Mouse (Mus musculus): ENCODE results near the gene Fpr1. TPM values are rescaled to one million over a fixed set of nuclear protein-coding genes. Genes with fewer than 3 reads are reported as not detected.

The Fpr1 gene
- polyA plus RNA-seq, 1 experiment = not detected

- H3K4me1 ChIP-seq (ENCODE audit: control insufficient read depth) = no peaks in the 10 kb centered on the region
- H3K27me3 ChIP-seq (ENCODE audit: control insufficient read depth) = no peaks in the 10 kb centered on the region
- TF ChIP-seq GATA1 (IDR thresholded peaks at IDR 0.05; ENCODE audit: low read length) (no peak), TAL1 (IDR thresholded peaks at IDR 0.05; ENCODE audit: low read length) (no peak)
- no peak within 1 kb of the TSS for H3K4me3 ChIP-seq (replicated peaks)
- H3K36me3 ChIP-seq (ENCODE audit: control insufficient read depth) = no peaks in the 10 kb centered on the region
- H3K9me3 ChIP-seq (ENCODE audit: control insufficient read depth, low read length) = no peaks in the 10 kb centered on the region
Observed at GRCm38 (mm10) chr17:17887774-17888248, 4.1 kb upstream of the Fpr1 start, which contains the start of the genes Fpr2 and Fpr3. Gene Fpr2, plus strand, starts transcription at chr17:17887824. Gene Fpr3, plus strand, starts transcription at chr17:17887852.

- no peaks in the 10 kb centered on the region for H3K27me3 ChIP-seq (ENCODE audit: control insufficient read depth)
- no peaks in the 10 kb centered on the region for H3K36me3 ChIP-seq (ENCODE audit: control insufficient read depth)
- TF ChIP-seq TAL1 (IDR thresholded peaks at IDR 0.05; ENCODE audit: low read length) (no peak), GATA1 (IDR thresholded peaks at IDR 0.05; ENCODE audit: low read length) (no peak)
- H3K4me1 ChIP-seq (ENCODE audit: control insufficient read depth) = no peaks in the 10 kb centered on the region
- no peaks in the 10 kb centered on the region for H3K9me3 ChIP-seq (ENCODE audit: control insufficient read depth, low read length)
- H3K4me3 ChIP-seq (replicated peaks) = no peak overlapping the region
Observed at GRCm38 (mm10) chr17:17882672-17883071, 1.1 kb downstream of the Fpr1 start.

- no peaks in the 10 kb centered on the region for H3K27me3 ChIP-seq (ENCODE audit: control insufficient read depth)
Observed at GRCm38 (mm10) chr17:17879347-17879746, 4.4 kb downstream of the Fpr1 start.

GRCm38 (mm10) chr17:17871697-17872096 is 12.0 kb downstream of the Fpr1 start:
- TF ChIP-seq TAL1 (IDR thresholded peaks at IDR 0.05; ENCODE audit: low read length) (no peak), GATA1 (IDR thresholded peaks at IDR 0.05; ENCODE audit: low read length) (no peak)

More at GRCm38 (mm10) chr17:17879347-17879746, 4.4 kb downstream of the Fpr1 start:
- H3K4me1 ChIP-seq (ENCODE audit: control insufficient read depth) = no peaks in the 10 kb centered on the region
- no peak overlapping the region for H3K4me3 ChIP-seq (replicated peaks)
- H3K36me3 ChIP-seq (ENCODE audit: control insufficient read depth) = no peaks in the 10 kb centered on the region
- TF ChIP-seq GATA1 (IDR thresholded peaks at IDR 0.05; ENCODE audit: low read length) (no peak), TAL1 (IDR thresholded peaks at IDR 0.05; ENCODE audit: low read length) (no peak)
- no peaks in the 10 kb centered on the region for H3K9me3 ChIP-seq (ENCODE audit: control insufficient read depth, low read length)

GRCm38 (mm10) chr17:17870892-17871550 is 12.7 kb downstream of the Fpr1 start:
- no peak overlapping the region for H3K4me3 ChIP-seq (replicated peaks)
- no peaks in the 10 kb centered on the region for H3K27me3 ChIP-seq (ENCODE audit: control insufficient read depth)
- no peaks in the 10 kb centered on the region for H3K4me1 ChIP-seq (ENCODE audit: control insufficient read depth)
- no peaks in the 10 kb centered on the region for H3K9me3 ChIP-seq (ENCODE audit: control insufficient read depth, low read length)
- TF ChIP-seq GATA1 (IDR thresholded peaks at IDR 0.05; ENCODE audit: low read length) (no peak), TAL1 (IDR thresholded peaks at IDR 0.05; ENCODE audit: low read length) (no peak)
- H3K36me3 ChIP-seq (ENCODE audit: control insufficient read depth) = no peaks in the 10 kb centered on the region

More at GRCm38 (mm10) chr17:17871697-17872096, 12.0 kb downstream of the Fpr1 start:
- H3K4me3 ChIP-seq (replicated peaks) = no peak overlapping the region
- H3K4me1 ChIP-seq (ENCODE audit: control insufficient read depth) = no peaks in the 10 kb centered on the region
- no peaks in the 10 kb centered on the region for H3K27me3 ChIP-seq (ENCODE audit: control insufficient read depth)
- no peaks in the 10 kb centered on the region for H3K36me3 ChIP-seq (ENCODE audit: control insufficient read depth)
- no peaks in the 10 kb centered on the region for H3K9me3 ChIP-seq (ENCODE audit: control insufficient read depth, low read length)

- Histone ChIP-seq H3K27me3 (ENCODE audit: control insufficient read depth) (no peaks in the 10 kb centered on the region), H3K4me3 (replicated peaks) (no peak overlapping the region), H3K36me3 (ENCODE audit: control insufficient read depth) (no peaks in the 10 kb centered on the region), H3K9me3 (ENCODE audit: control insufficient read depth, low read length) (no peaks in the 10 kb centered on the region), H3K4me1 (ENCODE audit: control insufficient read depth) (no peaks in the 10 kb centered on the region)
- TF ChIP-seq TAL1 (IDR thresholded peaks at IDR 0.05; ENCODE audit: low read length) (no peak), GATA1 (IDR thresholded peaks at IDR 0.05; ENCODE audit: low read length) (no peak)
Observed at GRCm38 (mm10) chr17:17866801-17867469, 16.8 kb downstream of the Fpr1 start.

- Histone ChIP-seq H3K4me1 (ENCODE audit: control insufficient read depth) (no peaks in the 10 kb centered on the region), H3K4me3 (replicated peaks) (no peak overlapping the region), H3K9me3 (ENCODE audit: control insufficient read depth, low read length) (no peaks in the 10 kb centered on the region), H3K36me3 (ENCODE audit: control insufficient read depth) (no peaks in the 10 kb centered on the region), H3K27me3 (ENCODE audit: control insufficient read depth) (no peaks in the 10 kb centered on the region)
- TF ChIP-seq TAL1 (IDR thresholded peaks at IDR 0.05; ENCODE audit: low read length) (no peak), GATA1 (IDR thresholded peaks at IDR 0.05; ENCODE audit: low read length) (no peak)
Observed at GRCm38 (mm10) chr17:17865168-17865567, 18.6 kb downstream of the Fpr1 start.

- TF ChIP-seq GATA1 (IDR thresholded peaks at IDR 0.05; ENCODE audit: low read length) = no peak
- no peak for TF ChIP-seq TAL1 (IDR thresholded peaks at IDR 0.05; ENCODE audit: low read length)
- Histone ChIP-seq H3K36me3 (ENCODE audit: control insufficient read depth) (no peaks in the 10 kb centered on the region), H3K4me1 (ENCODE audit: control insufficient read depth) (no peaks in the 10 kb centered on the region), H3K4me3 (replicated peaks) (no peak overlapping the region), H3K27me3 (ENCODE audit: control insufficient read depth) (no peaks in the 10 kb centered on the region), H3K9me3 (ENCODE audit: control insufficient read depth, low read length) (no peaks in the 10 kb centered on the region)
Observed at GRCm38 (mm10) chr17:17862360-17862759, 21.4 kb downstream of the Fpr1 start.

GRCm38 (mm10) chr17:17860110-17860509 is 23.6 kb downstream of the Fpr1 start:
- H3K27me3 ChIP-seq (ENCODE audit: control insufficient read depth) = no peaks in the 10 kb centered on the region
- H3K4me1 ChIP-seq (ENCODE audit: control insufficient read depth) = no peaks in the 10 kb centered on the region
- TF ChIP-seq TAL1 (IDR thresholded peaks at IDR 0.05; ENCODE audit: low read length) (no peak), GATA1 (IDR thresholded peaks at IDR 0.05; ENCODE audit: low read length) (no peak)

More at GRCm38 (mm10) chr17:17860110-17860509, 23.6 kb downstream of the Fpr1 start:
- no peaks in the 10 kb centered on the region for H3K9me3 ChIP-seq (ENCODE audit: control insufficient read depth, low read length)
- no peaks in the 10 kb centered on the region for H3K36me3 ChIP-seq (ENCODE audit: control insufficient read depth)
- H3K4me3 ChIP-seq (replicated peaks) = no peak overlapping the region
